Mouse (Mus musculus): ENCODE results near the gene Tceal5. TPM values are rescaled to one million over a fixed set of nuclear protein-coding genes. Genes with fewer than 3 reads are reported as not detected.

The Tceal5 gene
- total RNA-seq, 2 experiments from 2014 or later: 98.6 to 110 TPM

GRCm38 (mm10) chrX:136180897-136181553 lies 22.7 kb downstream of the Tceal5 start:
- no peak for DNase-seq (ENCODE audit: extremely low spot score in 1 of 2, low spot score in 2 of 2)
- intact Hi-C loops (cut with DNase I): no loop called here

DNA sequence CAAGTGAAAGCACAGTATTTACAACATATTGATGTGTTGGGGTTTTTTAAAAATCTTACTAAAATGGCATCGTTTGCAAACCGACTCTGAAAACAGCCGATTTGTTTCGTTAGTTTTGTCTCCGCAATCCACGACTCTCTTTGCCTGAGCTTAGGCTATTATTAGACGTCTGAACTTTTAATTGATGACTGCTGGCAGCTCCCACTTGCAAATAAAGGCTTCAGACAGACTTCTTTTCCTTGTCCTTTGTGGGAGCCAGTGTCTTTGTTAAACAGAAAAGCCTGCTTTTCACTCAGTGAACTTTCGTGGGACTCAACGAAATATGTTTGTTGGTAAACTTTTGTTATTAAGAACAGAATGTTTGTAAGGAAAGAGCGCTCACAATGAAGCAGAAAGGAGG lies 30.9 kb downstream of the Tceal5 start:
- no peak for DNase-seq (ENCODE audit: extremely low spot score in 1 of 2, low spot score in 2 of 2)
- intact Hi-C loops (cut with DNase I): no loop called here

- peak; percentile 78 to 88 for DNase-seq (ENCODE audit: extremely low spot score in 1 of 2, low spot score in 2 of 2)
- intact Hi-C loops (cut with DNase I): no loop called here
These were observed 31.5 kb downstream of the Tceal5 start, which contains the start of gene Tceal8 for GRCm38 (mm10) chrX:136172118-136172551. Gene Tceal8, minus strand, starts transcription at chrX:136172342.

DNA sequence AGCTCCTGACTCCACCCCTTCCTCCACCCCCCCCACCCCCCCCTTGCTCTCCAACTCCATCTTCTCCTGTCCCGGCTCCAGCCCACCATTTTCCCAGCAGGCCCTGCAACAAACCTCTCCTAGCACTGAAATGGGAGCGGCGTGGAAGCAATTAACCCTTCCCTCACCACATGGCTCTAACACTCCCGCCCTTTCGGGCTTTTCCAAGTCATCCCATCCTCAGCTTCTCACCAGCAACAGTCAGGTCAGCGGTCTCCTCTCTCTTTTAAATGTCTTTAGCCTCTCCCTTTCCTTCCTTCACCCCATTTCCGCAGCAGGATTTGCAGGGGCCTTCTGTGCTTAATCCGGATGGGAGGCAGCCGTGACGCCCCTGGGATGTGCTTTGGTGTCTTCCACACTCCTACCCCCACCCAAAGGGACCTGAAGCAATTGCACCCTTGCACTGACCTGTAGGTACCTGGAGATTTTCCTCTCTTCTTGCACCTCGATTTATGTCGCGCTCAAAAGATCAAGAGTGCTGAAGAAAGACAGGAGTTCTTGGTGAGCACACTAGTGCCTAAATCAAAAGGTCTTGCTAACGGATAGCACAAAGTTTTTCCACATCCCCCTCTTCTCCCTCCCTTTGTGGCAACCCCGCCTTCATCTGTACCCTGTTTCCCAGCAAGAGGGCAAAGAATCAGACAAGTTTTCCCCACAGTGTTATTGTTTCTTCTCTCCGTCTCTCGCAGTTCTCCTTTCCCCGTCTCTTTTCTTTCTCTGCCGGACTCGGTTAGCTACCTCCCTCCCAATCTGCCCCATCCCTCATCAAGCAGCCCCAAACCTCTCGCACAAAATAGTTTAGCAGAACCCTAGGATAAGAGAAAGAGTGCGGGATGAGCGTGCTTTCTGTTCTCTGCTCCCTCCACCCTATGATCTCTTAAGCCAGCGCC lies 32.2 kb downstream of the Tceal5 start:
- intact Hi-C loops (cut with DNase I): no loop called here
- peak; percentile 56 to 79 for DNase-seq (ENCODE audit: extremely low spot score in 1 of 2, low spot score in 2 of 2)

GRCm38 (mm10) chrX:136170625-136171024 lies 33.1 kb downstream of the Tceal5 start:
- intact Hi-C loops (cut with DNase I): no loop called here
- no peak for DNase-seq (ENCODE audit: extremely low spot score in 1 of 2, low spot score in 2 of 2)

Small RNAs within 50 kb of the gene (microRNA-seq; reads per million reads assigned to microRNA genes)
- not detected for gene Mir6383

Other genes with a start within 250 kb of the Tceal5 start
- gene Arxes2, start 210.1 kb downstream of the Tceal5 start, total RNA-seq (2021): 100 to 1,000 TPM; 106 to 108 TPM
- gene Arxes1, start 170.5 kb downstream of the Tceal5 start, total RNA-seq (2021): 100 to 1,000 TPM in 1 of 2 experiments, 10 to 100 TPM in 1; 85.8 to 109 TPM
- 100 to 1,000 TPM; 440 to 449 TPM for gene Bex2, start 135.6 kb downstream of the Tceal5 start, total RNA-seq (2021)
- under 1 TPM; 0.15 to 0.22 TPM for gene Nxf3, start 118.6 kb downstream of the Tceal5 start, total RNA-seq (2021)
- 10 to 100 TPM; 42.2 to 47.0 TPM for gene Bex4, start 64.9 kb downstream of the Tceal5 start, total RNA-seq (2021)
- gene Tceal8, start 31.5 kb downstream of the Tceal5 start, total RNA-seq (2021): 10 to 100 TPM; 36.7 to 51.6 TPM
- 1 to 10 TPM; 4.7 to 8.1 TPM for gene Tceal7, start 10.9 kb upstream of the Tceal5 start, total RNA-seq (2021)
- gene Bex1, start 11.6 kb upstream of the Tceal5 start, total RNA-seq (2021): 100 to 1,000 TPM; 151 to 158 TPM
- 10 to 100 TPM; 98.1 to 98.8 TPM for gene Tceal9, start 41.2 kb upstream of the Tceal5 start, total RNA-seq (2021)
- 100 to 1,000 TPM; 401 to 439 TPM for gene Bex3, start 66.4 kb upstream of the Tceal5 start, total RNA-seq (2021)

Data from left cerebral cortex, postnatal 10 days (tissue).